Mouse (Mus musculus) C2C12 (cell line): Measurements from ENCODE around the gene Kremen1.

Experiments used
- CTCF ChIP-seq: IDR thresholded peaks from one replicate; pipeline ENCODE4 v1.5.1; 2011; ENCODE audit not compliant: control insufficient read depth, insufficient read depth, insufficient read length
- MAX ChIP-seq: IDR thresholded peaks from one replicate; pipeline ENCODE4 v1.6.1; 2011; ENCODE audit warnings: mild to moderate bottlenecking, control low read depth
- MYOD1 ChIP-seq: IDR thresholded peaks from one replicate; pipeline ENCODE4 v1.6.1; 2011; ENCODE audit warnings: low read depth; ENCODE audit not compliant: control insufficient read depth, insufficient read length
- MYOG ChIP-seq: IDR thresholded peaks from one replicate; pipeline ENCODE4 v1.6.1; 2011; ENCODE audit not compliant: control insufficient read depth, insufficient read length; ENCODE audit errors: extremely low read depth
- USF1 ChIP-seq: IDR thresholded peaks from one replicate; pipeline ENCODE4 v1.6.1; 2011; ENCODE audit warnings: low read depth, mild to moderate bottlenecking, control low read depth, moderate library complexity

DNA sequence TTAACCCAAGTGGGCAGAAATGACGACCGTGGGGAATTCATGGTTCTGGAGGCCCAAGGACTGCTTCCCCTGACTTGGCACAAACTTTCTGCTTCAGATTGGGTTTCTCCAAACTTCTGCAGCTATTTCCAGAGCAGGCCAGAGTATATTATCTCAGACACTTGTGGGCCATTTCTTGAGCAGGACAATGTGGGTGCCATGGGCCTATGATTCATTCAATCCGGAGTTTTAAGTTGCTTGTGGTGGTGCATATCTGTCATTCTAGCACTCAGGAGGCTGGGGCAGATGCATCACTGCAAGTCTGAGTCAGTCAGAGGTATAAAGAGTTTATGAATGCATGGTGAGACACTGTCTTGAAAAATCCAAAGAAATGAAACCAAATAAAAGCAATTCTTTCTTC lies 33.4 kb upstream of the Kremen1 start:
- no peak for TF ChIP-seq CTCF
- peak; percentile 40 for TF ChIP-seq MAX
- no peak for TF ChIP-seq MYOG
- peak; percentile 56 for TF ChIP-seq MYOD1
- no peak for TF ChIP-seq USF1
